Mouse (Mus musculus) liver, embryonic 14.5 days (tissue): Measurements from ENCODE around the gene Tcf25. TPM values are rescaled to one million over a fixed set of nuclear protein-coding genes. Genes with fewer than 3 reads are reported as not detected.

Experiments used
- ATAC-seq: fragments of 200-750 bp; cut with Nextera tagmentation; 2 replicates; pipeline ENCODE4 v1.8.0; 2017; ENCODE audit warnings: moderate number of reproducible peaks, mild to moderate bottlenecking, moderate library complexity; ENCODE audit not compliant: insufficient read depth
- DNase-seq, 3 experiments: peaks; one replicate each; pipeline ENCODE4 v3.0.0-alpha.2; 2012 to 2013; ENCODE audit warnings: low read depth in 3 of 3, low spot score in 3 of 3
- H3K27ac ChIP-seq: fragments of 300-500 bp; sonication (generic); 2 replicates; pipeline ENCODE4 v1.5.1; 2014; ENCODE audit warnings: moderate library complexity, mild to moderate bottlenecking, control low read depth, inconsistent platforms
- H3K27me3 ChIP-seq: fragments of 300-500 bp; sonication (generic); 2 replicates; pipeline ENCODE4 v1.6.1; 2014; ENCODE audit warnings: mild to moderate bottlenecking, low read length, moderate library complexity; ENCODE audit not compliant: control insufficient read depth, insufficient read depth
- H3K36me3 ChIP-seq: fragments of 300-500 bp; sonication (generic); replicated peaks from 2 replicates; pipeline ENCODE4 v1.6.1; 2014; ENCODE audit warnings: low read depth; ENCODE audit not compliant: control insufficient read depth, insufficient read depth
- H3K4me1 ChIP-seq, 2 experiments: fragments of 200-500 bp in 1 of 2; fragments of 300-500 bp in 1 of 2; sonication (generic) in 1 of 2; replicated peaks; 2 replicates each; pipeline ENCODE4 v1.6.1; 2012 to 2014; ENCODE audit warnings: antibody characterized with exemption in 1 of 2, inconsistent platforms in 1 of 2, low read length in 1 of 2; ENCODE audit not compliant: control insufficient read depth in 2 of 2, insufficient read depth in 2 of 2
- H3K4me2 ChIP-seq: fragments of 300-500 bp; sonication (generic); 2 replicates; pipeline ENCODE4 v1.6.1; 2014; ENCODE audit warnings: low read depth, mild to moderate bottlenecking, control low read depth, moderate library complexity
- H3K4me3 ChIP-seq, 2 experiments: fragments of 200-500 bp in 1 of 2; fragments of 300-500 bp in 1 of 2; sonication (generic) in 1 of 2; 2 replicates each; pipeline ENCODE4 v1.5.1; 2012 to 2014; ENCODE audit warnings: low read depth in 2 of 2, low read length in 2 of 2, mild to moderate bottlenecking in 2 of 2, control low read depth in 1 of 2, inconsistent platforms in 1 of 2, moderate library complexity in 1 of 2; ENCODE audit not compliant: insufficient read depth in 1 of 2
- H3K9ac ChIP-seq: fragments of 300-500 bp; sonication (generic); replicated peaks from 2 replicates; pipeline ENCODE4 v1.6.1; 2014; ENCODE audit warnings: mild to moderate bottlenecking, control low read depth, moderate library complexity
- H3K9me3 ChIP-seq: fragments of 300-500 bp; sonication (generic); 2 replicates; pipeline ENCODE4 v1.6.1; 2016; ENCODE audit warnings: low read length, mixed read lengths; ENCODE audit not compliant: control insufficient read depth
- CTCF ChIP-seq: IDR thresholded peaks from 2 replicates; pipeline ENCODE4 v1.5.1; 2016; ENCODE audit warnings: antibody characterized with exemption, low read depth, control low read depth
- EP300 ChIP-seq: IDR thresholded peaks from 2 replicates; pipeline ENCODE4 v1.6.1; 2016; ENCODE audit warnings: antibody characterized with exemption, low read depth
- WGBS: fragments of 180-500 bp; shearing (Covaris S2); extraction: QIAGEN DNeasy Blood & Tissue Kit; methylation state at CpG from one replicate; pipeline ENCODE4 v1.1.7; 2014; ENCODE audit not compliant: insufficient replicate concordance; 5-methylcytosine and 5-hydroxymethylcytosine counted together
- polyA plus RNA-seq, 2 experiments: library from polyadenylated mRNA; depleted of rRNA in 1 of 2; stranded (reverse) in 1 of 2; unstranded in 1 of 2; fragments of >200 nt; fragmentation: Nextera tagmentation in 1 of 2; extraction: Ambion mirVana in 1 of 2; gene quantifications; 2 replicates each; pipeline versions ENCODE4 v1.2.1 to v1.2.3; 2012 to 2014

Tcf25 gene
- polyA plus RNA-seq, 2 experiments, result 45.6 to 53.1 TPM

DNA sequence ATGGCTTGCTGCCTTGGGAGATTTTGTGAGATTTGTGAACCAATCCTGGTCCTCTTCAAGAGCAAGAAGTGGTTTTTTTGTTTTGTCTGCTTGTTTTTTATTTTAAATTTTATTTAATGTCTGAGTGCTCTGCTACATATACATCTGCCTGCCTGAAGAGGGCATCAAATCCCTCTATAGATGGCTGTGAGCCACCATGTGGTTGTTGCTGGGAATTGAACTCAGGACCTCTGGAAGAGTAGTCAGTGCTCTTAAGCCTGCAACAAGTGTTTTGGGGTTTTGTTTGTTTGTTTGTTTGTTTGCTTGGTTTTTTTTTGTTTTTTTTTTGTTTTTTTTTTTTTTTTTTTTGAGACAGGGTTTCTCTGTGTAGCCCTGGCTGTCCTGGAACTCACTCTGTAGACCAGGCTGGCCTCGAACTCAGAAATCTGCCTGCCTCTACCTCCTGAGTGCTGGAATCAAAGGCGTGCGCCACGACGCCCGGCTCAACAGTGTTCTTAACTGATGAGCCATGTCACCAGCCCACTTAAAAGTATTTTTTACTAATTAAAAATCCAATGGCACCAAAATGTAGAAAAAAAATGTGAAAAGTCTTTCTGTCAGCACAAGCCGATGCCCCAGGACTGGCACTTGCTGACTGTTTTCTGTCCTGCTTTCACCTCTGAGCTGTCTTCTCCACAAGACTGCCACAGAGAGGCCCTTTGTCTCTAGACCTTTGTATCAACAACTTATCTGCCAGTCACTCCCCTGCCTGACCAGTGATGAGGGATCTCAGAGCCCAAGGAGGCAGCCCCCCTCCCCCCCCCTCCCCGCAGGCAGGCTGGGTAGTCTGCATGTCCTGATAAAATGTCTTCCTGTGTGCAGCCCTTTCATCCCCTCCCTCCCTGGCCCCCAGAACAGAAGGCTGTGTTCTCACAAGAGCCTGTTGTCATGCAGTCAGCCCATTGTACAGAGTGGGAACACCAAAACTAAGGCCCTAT is 42.7 kb downstream of the Tcf25 start:
- ATAC-seq, result peak; percentile 87
- Histone ChIP-seq H3K4me3 (no peak overlapping the region), H3K9ac (no peak overlapping the region), H3K9me3 (no peaks in the 10 kb centered on the region), H3K27ac (no peak overlapping the region), H3K36me3 (no peaks in the 10 kb centered on the region), H3K4me1 (peaks cover 8 to 19% of the 10 kb centered on the region in 2 experiments; a peak in 3 of 4 replicates), H3K27me3 (peaks cover 20% of the 10 kb centered on the region), H3K4me2 (peak overlapping the region; percentile 11; the same call in 1 of the 2 replicates)
- DNase-seq, result peak in 2 of 3 experiments; percentile 40 to 43
- TF ChIP-seq EP300, result peak; percentile 53
- peak; percentile 60 for TF ChIP-seq CTCF
- WGBS, result 21% methylated on average over 8 of the region's 8 CpGs

GRCm38 (mm10) chr8:123416944-123417555 is 43.5 kb downstream of the Tcf25 start:
- 47% methylated on average over 8 of the region's 8 CpGs for WGBS
- H3K4me2 ChIP-seq, result no peak overlapping the region

DNA sequence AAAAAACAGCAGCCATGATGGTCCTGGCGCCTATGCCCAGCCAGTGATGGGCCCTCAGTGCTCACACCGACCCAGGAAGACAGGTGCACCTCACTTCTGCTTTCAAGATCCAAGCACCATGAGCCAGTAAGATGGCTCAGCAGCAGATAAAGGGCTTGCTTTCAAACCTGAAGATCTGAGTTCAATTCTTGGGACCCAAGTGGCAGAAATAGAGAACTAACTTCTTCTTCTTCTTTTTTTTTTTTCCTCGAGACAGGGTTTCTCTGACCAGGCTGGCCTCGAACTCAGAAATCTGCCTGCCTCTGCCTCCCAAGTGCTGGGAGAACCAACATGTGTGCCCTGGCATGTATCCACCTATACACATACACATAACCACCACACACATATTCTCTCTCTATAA is 46.2 kb downstream of the Tcf25 start:
- H3K4me3 ChIP-seq, result no peak overlapping the region
- 47% methylated on average over 4 of the region's 4 CpGs for WGBS
- TF ChIP-seq CTCF (no peak), EP300 (no peak)
- H3K27ac ChIP-seq, result no peak overlapping the region
- no peak overlapping the region for H3K9ac ChIP-seq
- ATAC-seq, result no peak
- H3K27me3 ChIP-seq, result no peaks in the 10 kb centered on the region
- peaks cover 0 to 7% of the 10 kb centered on the region in 2 experiments; a peak in 2 of 4 replicates for H3K4me1 ChIP-seq
- DNase-seq, result no peak
- no peak overlapping the region for H3K4me2 ChIP-seq
- no peaks in the 10 kb centered on the region for H3K9me3 ChIP-seq
- H3K36me3 ChIP-seq, result no peaks in the 10 kb centered on the region

More at GRCm38 (mm10) chr8:123416944-123417555, 43.5 kb downstream of the Tcf25 start:
- no peak for ATAC-seq
- Histone ChIP-seq H3K4me3 (no peak overlapping the region), H3K9me3 (no peaks in the 10 kb centered on the region), H3K27ac (no peak overlapping the region), H3K9ac (no peak overlapping the region), H3K27me3 (peaks cover 12% of the 10 kb centered on the region), H3K36me3 (no peaks in the 10 kb centered on the region), H3K4me1 (peaks cover 2 to 14% of the 10 kb centered on the region in 2 experiments; a peak in 3 of 4 replicates)
- DNase-seq, result no peak
- TF ChIP-seq EP300 (no peak), CTCF (no peak)

- ATAC-seq, result no peak
- no peaks in the 10 kb centered on the region for H3K27me3 ChIP-seq
- DNase-seq, result no peak
- H3K4me1 ChIP-seq, result peaks cover 0 to 7% of the 10 kb centered on the region in 2 experiments; a peak in 2 of 4 replicates
- 81% methylated on average over 34 of the region's 34 CpGs for WGBS
- no peak for TF ChIP-seq EP300
- no peak for TF ChIP-seq CTCF
- no peaks in the 10 kb centered on the region for H3K36me3 ChIP-seq
- H3K4me3 ChIP-seq, result no peak overlapping the region
- no peak overlapping the region for H3K9ac ChIP-seq
- no peaks in the 10 kb centered on the region for H3K9me3 ChIP-seq
- no peak overlapping the region for H3K4me2 ChIP-seq
- no peak overlapping the region for H3K27ac ChIP-seq
These were observed 47.1 kb downstream of the Tcf25 start for GRCm38 (mm10) chr8:123420525-123421281.
